Mouse (Mus musculus): ENCODE results near the gene Cd44. TPM values are rescaled to one million over a fixed set of nuclear protein-coding genes. Genes with fewer than 3 reads are reported as not detected.

The Cd44 gene
- total RNA-seq (2022): 1 to 10 TPM; 5.6 to 9.5 (median 6.8) TPM

DNA sequence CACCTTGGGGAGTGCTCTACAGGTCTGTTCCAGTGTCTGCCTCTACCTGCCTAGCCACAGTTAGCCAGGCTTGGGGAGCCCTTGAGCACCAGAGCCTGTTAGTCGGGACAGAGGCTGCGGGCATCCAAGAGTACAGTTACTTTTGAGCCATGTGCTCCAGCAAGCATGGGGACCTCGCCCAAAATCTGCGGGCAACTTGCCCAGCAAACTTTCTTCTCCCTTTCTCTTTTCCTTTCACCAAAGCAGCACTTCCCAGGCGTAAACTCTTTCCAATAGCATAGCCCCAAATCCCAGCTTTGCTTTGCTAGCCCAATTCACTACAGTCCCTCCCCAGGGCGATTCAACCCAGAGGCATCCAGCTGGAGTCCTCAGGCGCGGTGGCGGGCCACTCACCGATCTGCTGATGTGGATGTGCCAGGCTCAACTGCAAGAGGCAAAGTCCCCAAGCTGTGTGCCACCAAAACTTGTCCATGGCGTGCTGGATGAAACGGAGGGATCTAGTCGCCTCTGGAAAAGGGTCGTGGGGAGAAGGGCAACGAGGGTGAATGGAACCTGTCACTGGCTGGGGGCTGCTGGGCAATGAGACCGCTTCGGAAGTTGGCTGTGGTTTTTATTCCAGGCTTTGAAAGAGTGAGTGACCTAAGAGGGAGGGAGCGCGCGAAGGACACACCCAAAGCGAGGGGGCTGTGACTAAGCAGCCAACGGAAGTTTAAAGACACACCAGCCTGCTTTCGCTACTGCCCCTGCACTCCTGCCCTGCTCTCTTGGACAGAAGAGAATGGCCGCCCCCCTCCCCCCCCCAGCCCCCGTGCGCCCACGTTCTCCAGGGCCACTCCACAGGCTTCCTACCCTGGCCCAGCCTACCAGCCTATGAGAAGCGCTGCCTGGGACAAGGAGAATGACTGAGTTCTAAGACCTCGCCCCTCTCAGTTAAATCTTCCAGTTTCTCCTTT is at the start of gene Cd44:
Gene Cd44, minus strand, starts transcription at position 791 of the 953 bp plus-strand sequence.
- DNase-seq (ENCODE audit: low spot score): peak; percentile 57

DNA sequence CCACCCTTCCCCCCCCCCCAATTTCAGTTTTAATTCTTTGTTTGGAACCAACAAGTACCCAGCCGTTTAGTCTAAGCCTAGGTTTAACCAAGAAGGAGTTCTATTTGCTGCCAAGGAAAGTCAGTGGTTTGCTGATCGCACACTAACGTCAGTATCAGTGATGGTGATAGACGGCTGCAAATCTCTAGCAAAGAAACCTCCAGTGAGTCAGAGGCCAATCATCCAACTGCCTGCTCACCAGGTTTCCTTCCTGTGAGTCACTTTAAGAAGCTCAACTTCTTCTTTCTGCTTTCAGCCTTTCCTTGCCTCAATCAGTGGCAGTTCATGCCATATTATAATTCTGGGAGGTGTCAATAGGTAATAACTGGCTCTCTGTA is 47.0 kb upstream of the Cd44 start:
- DNase-seq (ENCODE audit: low spot score): no peak

DNA sequence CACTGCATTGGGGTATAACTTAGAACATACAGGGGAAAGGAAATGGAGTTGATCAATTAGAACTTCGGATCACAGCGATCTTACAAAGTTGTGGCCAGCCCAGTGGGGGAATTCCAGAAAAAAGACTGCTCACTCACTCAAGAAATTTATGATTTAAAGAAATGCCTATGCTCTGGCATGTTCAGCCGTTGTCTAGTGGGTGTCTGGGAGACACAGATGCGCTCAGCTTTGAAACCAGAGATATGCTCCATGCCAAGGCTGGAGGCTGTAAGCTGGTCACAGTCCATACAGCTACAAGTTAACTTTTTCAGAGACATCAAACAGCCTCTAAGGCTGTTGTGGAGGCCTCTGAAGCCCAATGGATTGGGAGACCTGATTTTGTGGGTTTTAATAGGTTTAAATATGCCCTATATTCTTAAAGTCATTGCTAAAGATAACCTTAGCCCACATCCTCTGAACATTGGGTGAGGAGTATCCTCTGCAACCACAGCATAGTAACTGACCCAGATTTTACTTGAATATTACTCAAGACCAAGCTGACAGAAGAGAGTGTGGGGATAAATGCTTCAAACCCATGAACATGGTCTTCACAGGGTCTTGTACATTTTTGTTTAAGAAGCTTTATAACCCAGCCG is 46.5 kb upstream of the Cd44 start:
- DNase-seq (ENCODE audit: low spot score): no peak

DNA sequence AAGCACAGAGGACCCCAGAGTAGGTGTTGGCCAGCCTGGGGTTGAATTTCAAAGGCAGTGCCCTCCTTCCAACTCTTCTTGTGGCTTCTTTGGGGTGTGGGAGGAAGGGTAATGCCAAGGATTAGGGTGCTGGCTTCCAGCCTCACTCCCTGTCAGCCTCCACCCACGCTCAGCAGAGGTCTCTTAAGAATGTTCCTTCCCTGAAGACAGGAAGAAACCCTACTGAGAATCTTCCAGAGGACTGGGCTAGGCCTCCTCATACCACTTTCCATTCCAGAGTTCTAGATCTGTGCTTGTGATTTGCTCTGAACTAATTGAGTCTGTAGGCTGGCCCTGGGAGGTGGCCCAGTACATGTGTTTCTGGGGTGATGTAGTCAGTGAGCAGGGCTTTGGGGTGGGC is 43.6 kb upstream of the Cd44 start:
- DNase-seq (ENCODE audit: low spot score): no peak

DNA sequence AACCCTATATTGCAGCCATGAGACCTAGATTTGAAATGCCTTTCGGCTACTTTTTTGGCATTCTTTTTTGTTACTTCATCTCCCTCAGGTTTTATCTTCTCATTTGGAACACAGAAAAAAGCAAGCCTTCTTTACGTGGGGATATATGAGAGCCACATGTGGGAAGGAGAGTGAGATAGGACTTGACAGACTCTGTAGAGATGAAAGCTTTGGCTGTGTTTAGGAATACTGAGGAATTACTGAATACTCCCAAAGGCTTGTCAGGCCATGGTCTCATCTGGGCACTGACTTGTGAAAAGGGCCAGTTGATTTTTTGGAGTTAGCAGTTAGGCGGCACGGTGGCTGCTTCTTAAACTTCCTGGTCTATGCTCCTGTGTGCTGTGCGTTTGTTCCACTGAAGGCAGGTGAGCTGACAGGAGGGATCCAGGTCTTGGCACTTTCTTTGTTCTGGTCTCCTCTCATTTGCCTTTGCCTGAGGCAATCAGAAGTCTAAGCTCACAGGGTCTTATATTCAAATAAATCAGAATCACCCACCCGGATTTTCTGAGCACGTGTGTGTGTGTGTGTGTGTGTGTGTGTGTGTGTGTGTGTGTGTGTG is 43.0 kb upstream of the Cd44 start:
- DNase-seq (ENCODE audit: low spot score): no peak

DNA sequence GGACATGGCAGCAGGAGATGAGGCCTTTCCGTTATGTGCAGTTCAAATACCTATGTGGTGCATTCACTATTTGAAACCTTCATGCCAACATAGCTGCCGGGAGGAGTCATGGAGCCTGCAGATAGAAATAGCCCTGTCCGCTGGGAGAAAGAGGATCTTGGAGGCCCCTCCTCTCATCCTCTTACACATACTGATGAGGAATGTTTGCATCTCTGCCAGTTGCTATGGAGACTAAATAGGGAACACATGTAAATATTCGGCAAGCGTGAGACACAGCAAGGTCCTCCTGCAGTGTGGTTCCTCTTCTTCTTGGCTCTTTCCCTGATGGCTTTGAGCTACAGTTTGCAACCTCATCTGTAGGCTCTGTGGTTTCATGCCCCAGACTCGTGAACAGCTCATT is 42.5 kb upstream of the Cd44 start:
- DNase-seq (ENCODE audit: low spot score): peak; percentile 29

DNA sequence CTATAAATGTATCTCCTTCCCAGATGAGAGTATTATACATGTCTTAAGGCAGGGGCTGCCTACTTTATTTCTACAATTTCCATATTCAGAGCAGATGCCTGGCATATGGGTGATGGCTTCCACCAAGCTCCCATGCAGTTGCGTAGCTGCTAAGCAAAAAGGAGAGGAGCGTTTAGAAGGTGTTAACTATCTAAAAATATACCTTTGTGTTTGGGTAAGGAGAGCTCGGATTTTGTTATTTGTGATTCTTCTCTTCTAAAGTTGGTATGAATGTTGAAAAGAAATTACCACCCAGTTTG is 41.3 kb upstream of the Cd44 start:
- no peak for DNase-seq (ENCODE audit: low spot score)

DNA sequence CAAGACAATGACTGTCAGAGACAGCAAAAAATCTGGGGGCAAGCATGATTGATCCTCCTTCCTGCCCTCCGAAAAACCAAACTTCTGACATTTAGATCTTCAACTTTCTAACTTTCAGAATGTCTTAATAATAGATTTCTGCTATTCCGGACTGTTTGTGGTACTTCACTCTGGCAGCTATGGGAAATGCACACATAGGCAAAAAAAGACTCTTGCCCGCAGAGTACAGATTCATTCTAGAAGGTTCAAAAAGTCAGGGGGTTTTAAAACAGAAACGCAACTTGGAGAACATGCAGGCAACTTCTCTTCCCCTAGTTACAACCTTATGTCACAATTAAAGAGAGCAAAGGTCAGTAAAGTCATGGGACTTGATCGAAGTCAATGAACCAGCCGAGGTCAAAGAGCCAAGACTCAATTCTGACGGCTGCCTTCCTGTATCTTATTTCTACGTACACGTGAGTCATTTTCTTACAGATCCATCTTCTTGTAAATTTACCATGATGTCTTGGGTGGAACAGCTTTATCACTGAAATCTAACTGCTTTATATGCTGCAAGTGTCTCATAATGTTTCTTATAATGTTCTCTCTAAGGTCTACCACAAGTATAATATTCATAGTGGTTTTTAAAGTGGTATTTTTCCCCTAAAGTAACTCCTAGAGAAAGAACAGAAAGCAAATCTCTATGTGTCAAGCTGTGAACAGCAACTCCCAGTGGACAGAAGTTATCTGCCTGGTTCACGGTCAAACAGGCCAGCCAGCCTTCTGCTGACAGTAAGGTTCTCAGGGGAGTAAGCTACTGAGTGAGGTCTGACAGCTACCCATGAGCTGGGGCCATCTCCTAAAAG is 40.7 kb upstream of the Cd44 start:
- no peak for DNase-seq (ENCODE audit: low spot score)

DNA sequence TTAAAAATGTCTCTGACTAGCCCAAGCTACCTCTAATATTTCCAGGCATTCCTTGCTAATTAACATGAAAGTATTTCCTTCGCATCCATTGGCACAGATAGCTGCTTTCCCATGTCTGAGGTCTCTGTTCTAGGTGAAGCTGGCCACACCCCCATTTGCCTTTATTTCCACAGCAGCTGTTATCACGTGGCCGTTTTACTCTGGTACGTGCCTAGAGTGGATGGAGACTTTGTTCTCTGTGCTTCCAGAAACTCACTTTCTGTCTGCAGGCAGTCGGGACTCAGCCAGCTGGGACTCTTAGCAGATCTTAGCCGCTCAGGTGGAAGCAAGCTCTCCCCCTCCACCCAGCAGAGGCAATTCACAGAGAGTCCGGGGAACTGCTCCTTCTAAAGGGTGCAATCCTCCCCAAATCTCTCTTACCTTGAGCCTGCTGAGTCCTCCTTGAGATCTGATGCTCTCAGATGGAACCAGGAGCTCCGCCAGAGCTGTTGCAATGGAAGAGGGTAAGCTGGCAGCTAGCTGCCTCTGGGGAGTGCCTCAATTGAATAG is 39.4 kb upstream of the Cd44 start:
- DNase-seq (ENCODE audit: low spot score): no peak

DNA sequence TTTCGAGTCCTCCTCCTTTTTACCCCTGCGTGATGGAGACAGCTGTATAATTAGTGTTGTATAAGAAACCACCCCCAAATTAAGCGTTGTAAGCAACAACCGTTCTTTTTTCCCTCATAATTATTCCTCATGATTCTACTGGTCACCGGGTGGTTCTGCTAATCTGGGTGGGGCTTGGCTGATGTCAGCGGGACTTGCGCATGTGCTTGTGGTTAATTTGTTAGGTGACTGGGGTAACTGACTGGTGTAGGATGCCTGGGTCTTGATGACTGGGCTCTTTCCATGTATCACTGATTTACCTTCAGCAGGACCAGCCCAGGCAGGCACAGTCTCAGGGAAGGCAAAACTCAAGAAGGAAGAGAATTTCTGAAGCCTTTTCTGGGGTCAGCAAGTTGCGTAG is 38.7 kb upstream of the Cd44 start:
- no peak for DNase-seq (ENCODE audit: low spot score)

DNA sequence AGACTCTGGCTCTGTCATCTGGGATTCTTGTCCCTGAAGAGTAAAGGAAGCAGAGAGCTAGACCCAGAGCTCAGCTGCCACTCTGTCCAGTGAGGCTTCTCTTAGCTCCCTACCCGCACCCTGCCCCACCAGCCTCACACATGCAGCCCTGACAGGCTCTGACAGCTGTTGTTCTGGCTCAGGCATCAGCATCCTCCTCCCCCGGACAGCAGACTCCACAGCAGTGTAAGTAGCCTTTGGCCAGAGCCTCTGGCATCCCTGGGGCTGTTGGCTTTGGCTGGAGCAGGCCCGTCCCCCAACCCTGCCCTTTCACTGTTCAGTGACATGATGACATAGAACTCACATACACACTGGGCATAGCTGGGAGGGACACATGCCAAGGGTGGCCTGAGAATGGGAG is 35.4 kb upstream of the Cd44 start:
- peak; percentile 21 for DNase-seq (ENCODE audit: low spot score)

DNA sequence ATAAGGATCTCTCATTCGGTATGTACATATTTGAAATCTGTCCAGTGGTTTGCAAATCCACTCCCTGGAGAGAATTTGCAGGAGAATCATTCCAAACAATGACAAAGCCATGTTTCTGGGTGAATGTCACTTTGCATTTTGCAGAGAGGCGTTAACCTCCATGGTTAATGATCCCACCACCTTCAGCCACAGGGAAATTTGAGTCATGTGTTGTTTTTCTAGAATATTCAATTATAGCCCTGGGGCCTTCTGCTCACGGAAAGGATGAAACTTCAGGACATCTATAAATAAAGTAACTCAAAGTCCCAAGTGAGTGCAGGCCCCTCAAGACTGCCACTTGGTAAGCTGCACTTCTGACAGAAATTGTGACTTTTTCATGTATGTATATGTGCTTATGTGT is 33.4 kb upstream of the Cd44 start:
- no peak for DNase-seq (ENCODE audit: low spot score)

DNA sequence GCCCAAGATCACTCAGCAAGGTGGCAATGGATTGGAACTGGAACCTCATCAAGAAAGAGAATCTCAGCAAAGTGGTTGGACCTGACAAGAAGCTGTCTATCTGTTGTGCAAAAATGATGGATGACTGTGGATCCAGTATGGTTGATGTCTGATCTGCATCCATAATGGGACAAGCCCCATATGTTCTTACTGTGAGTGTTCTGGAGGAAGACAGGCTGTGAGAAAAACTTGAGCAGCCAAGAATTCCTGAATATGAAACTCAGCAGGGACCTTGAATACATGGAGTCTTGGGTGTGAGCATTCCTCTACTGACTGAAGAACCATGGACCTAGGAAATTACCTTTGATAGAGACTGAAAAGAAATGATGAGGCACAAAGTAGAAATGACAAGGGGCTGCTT is 32.3 kb upstream of the Cd44 start:
- DNase-seq (ENCODE audit: low spot score): no peak

DNA sequence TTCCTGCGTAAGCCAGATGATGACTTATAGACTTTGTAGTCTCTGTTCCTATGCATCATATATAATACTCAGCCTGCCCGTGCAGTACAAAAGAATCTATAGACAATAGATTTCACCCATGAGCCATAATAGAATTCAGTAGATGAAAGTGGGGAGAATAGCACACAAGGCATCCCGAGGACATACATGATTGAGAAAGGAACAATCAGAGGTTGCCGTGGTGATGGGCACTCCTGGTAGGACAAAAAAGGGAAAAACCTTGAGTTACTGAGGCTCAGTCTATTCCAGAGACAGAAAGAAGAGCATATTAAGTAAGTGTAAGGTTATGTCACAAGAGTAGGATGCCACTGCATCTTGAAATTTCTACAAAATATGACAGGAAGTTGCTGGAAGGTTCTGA is 31.7 kb upstream of the Cd44 start:
- DNase-seq (ENCODE audit: low spot score): no peak

DNA sequence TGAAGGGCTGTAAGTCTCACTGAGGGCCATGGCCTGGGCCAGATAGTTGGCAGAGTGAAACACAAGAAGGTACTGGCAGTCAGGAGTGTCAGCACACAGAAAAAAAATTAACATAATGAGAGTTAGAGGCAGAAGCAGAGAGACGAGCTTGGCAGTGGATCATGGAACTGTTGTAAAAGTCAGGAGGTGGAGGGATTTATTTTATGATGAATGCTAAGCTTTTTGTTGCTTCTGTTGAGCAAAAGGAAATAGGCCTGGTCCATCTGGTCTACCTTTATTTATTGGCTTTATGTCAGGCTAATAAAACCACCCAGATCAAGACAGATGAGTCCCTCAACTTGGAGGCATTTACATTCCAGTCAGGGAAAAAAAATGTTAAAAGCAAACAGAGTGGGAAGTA is 31.2 kb upstream of the Cd44 start:
- no peak for DNase-seq (ENCODE audit: low spot score)

DNA sequence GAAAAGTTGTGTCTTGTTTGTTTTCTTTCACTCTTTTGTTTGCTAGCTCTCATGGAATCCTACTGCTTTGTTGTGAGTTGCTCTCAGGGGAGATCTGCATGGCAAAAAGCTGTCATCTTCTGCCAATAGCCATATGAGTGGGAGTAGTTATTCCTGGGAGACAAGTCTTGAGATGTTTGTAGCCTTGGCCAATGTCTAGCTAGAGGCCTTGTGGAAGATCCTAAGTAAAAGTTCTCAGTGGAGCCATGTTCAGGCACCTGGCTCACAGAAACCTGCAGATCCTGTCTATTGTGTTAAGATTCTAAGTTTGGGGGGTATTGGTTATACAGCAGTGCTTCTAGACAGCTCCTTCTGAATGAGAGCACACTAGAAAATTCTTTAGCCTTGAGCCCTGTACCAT is 26.7 kb upstream of the Cd44 start:
- DNase-seq (ENCODE audit: low spot score): no peak

DNA sequence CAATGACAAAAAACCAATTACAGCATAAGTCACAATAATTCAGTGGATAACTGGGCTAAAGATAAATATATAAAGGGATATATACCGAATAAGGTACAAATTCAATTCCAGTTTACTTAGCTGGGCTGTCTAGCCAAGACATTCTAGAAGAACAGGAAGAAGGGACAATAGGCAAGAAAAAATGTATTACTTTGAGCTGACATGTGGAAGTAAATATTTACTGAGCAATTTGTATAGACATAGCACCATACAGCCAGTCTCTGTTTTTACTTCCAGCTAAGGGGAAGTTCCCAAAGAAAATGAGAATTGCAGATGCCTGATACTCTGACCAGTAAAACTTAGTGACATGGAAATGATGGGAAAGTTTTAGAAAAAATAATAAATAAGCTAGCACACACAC is 23.0 kb upstream of the Cd44 start:
- DNase-seq (ENCODE audit: low spot score): no peak

DNA sequence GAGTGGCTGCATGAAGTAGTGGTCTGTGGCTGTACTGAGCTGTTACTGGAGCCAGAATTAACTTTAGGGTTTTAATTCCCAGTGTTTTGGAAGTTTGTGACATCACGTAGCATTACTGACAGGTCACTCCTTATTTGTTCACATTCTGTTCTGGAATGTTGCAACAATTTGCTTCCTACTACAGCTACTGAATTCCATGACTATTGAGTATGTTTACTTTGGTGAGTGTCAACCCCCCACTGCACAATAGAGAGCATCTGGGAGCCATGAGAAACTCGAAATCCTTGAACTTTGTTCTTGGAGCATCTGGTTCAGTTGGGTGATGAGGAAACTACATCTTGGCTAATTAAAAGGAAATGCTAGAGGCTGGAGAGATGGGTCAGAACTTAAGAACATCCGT is 22.2 kb upstream of the Cd44 start:
- no peak for DNase-seq (ENCODE audit: low spot score)

DNA sequence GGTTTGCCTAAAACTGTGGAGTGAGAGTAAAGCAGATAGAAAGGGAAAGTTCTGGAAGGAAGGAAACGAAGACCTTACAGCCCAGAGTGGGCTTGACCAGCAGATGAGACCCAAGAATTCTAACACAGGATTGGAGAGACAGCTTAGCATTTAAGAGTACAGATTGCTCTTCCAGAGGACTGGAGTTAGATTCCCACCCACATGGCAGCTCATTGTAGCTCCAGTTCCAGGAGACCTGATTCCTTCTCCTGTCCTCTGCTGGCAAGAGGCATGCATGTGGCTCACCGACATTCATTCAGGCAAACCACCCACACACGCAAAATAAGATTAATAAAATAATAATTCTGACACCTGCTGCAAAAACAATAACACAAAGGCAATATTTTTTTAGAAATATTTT is 20.6 kb upstream of the Cd44 start:
- DNase-seq (ENCODE audit: low spot score): no peak

DNA sequence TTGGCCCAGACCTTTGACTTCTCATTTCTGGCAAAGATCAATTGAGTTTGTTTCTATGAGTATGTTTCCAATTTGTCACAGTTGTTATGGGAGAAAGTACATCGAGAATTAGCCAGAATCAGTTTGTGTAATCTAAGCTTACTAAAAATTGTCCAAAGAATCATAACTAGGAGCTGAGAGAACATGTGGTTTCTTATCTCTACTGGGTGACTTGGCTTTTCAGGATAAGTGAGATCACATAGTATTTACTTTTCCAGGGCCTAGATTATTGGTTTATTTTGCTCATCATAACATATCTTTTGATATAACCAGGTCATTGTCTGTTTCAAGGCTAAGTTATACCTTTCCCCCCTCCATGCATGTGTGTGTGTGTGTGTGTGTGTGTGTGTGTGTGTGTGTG is 16.8 kb upstream of the Cd44 start:
- no peak for DNase-seq (ENCODE audit: low spot score)

DNA sequence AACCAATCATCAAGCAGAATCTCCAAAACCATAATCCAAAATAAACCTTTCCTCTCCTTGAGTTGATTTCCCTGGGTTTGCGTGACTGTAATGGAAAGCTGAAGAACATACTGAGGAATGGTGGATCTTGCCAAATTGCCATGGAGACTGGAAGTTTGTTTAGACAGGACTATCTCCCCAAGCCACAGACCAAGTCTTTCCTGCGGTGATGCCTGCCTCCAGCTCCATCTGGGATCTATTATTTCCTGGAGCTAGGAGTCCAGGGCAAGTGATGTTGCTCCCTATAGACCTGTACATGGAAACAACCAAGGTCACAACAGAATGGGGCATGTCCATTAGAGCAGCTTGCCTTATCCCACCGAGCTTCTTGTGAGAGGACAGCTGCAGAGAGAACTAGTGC is 15.1 kb upstream of the Cd44 start:
- DNase-seq (ENCODE audit: low spot score): no peak

DNA sequence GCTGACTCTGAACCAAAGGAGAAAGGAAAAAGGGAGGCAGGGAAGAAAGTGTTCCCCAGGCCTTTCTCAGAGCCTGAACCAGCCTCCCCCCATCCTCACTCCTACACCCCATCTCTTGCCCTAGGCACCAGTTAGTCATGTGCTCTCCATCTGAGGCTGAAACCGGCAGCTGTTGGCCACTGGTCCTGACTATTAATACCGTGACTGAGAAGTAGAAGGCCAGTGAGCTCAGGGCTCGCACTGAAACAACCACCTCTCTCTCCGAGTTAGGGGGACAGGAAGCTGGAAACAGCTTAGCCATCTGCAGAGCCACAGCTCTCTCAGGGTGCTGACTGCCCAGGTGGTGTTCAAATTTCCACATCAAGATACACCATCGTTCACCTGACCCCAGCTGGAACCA is 13.2 kb upstream of the Cd44 start:
- DNase-seq (ENCODE audit: low spot score): no peak

Measured in heart, adult 8-10 months (tissue).